Mouse (Mus musculus) neural tube, embryonic 13.5 days (tissue): Measurements from ENCODE around the gene Dnaaf5. TPM values are rescaled to one million over a fixed set of nuclear protein-coding genes. Genes with fewer than 3 reads are reported as not detected.

ENCODE experiments used
- ATAC-seq: fragments of 200-750 bp; cut with Nextera tagmentation; 2 replicates; pipeline ENCODE4 v1.8.0; 2017; ENCODE audit warnings: low read depth, mild to moderate bottlenecking, moderate TSS enrichment, moderate library complexity
- H3K27ac ChIP-seq: fragments of 300-500 bp; sonication (generic); replicated peaks from 2 replicates; pipeline ENCODE4 v1.5.1; 2015; ENCODE audit warnings: moderate library complexity, mild to moderate bottlenecking, inconsistent platforms
- H3K27me3 ChIP-seq: fragments of 300-500 bp; sonication (generic); 2 replicates; pipeline ENCODE4 v1.6.1; 2015; ENCODE audit warnings: mild to moderate bottlenecking, inconsistent platforms
- H3K36me3 ChIP-seq: fragments of 300-500 bp; sonication (generic); 2 replicates; pipeline ENCODE4 v1.6.1; 2015; ENCODE audit warnings: mild to moderate bottlenecking, inconsistent platforms
- H3K4me1 ChIP-seq: fragments of 300-500 bp; sonication (generic); replicated peaks from 2 replicates; pipeline ENCODE4 v1.6.1; 2015; ENCODE audit warnings: inconsistent platforms
- H3K4me2 ChIP-seq: fragments of 300-500 bp; sonication (generic); 2 replicates; pipeline ENCODE4 v1.6.1; 2015; ENCODE audit warnings: inconsistent platforms, mild to moderate bottlenecking, moderate library complexity
- H3K4me3 ChIP-seq: fragments of 300-500 bp; sonication (generic); 2 replicates; pipeline ENCODE4 v1.5.1; 2015; ENCODE audit warnings: mild to moderate bottlenecking, inconsistent platforms
- H3K9ac ChIP-seq: fragments of 300-500 bp; sonication (generic); 2 replicates; pipeline ENCODE4 v1.6.1; 2015; ENCODE audit warnings: moderate library complexity, mild to moderate bottlenecking, inconsistent platforms
- H3K9me3 ChIP-seq: fragments of 300-500 bp; sonication (generic); 2 replicates; pipeline ENCODE4 v1.6.1; 2016; ENCODE audit warnings: inconsistent platforms
- WGBS: fragments of 180-500 bp; shearing (Covaris S2); methylation state at CpG from one replicate; pipeline ENCODE4 v1.1.7; 2015; 5-methylcytosine and 5-hydroxymethylcytosine counted together
- polyA plus RNA-seq: library from polyadenylated mRNA; unstranded; fragments of >200 nt; fragmentation: Nextera tagmentation; extraction: Ambion mirVana; gene quantifications from 2 replicates; pipeline ENCODE4 v1.2.1, GENCODE M21; 2015

Dnaaf5 gene
- polyA plus RNA-seq, 1 experiment from 2014 or later = 4.6 TPM

- Histone ChIP-seq H3K9ac (no peak overlapping the region), H3K4me3 (no peak overlapping the region), H3K27ac (peak overlapping the region; percentile 84), H3K4me2 (no peak overlapping the region), H3K27me3 (no peaks in the 10 kb centered on the region), H3K36me3 (peaks cover 60% of the 10 kb centered on the region), H3K4me1 (peaks cover 26% of the 10 kb centered on the region), H3K9me3 (no peaks in the 10 kb centered on the region)
- WGBS = 15% methylated on average over 7 of the region's 10 CpGs
- peak; percentile 80 for ATAC-seq
These were observed 24.8 kb downstream of the Dnaaf5 start for GRCm38 (mm10) chr5:139174556-139175547.

- Histone ChIP-seq H3K9ac (no peak overlapping the region), H3K27ac (no peak overlapping the region), H3K4me1 (peaks cover 22% of the 10 kb centered on the region), H3K9me3 (no peaks in the 10 kb centered on the region), H3K27me3 (no peaks in the 10 kb centered on the region), H3K4me2 (no peak overlapping the region), H3K36me3 (peaks cover 66% of the 10 kb centered on the region), H3K4me3 (no peak overlapping the region)
- WGBS = 31% methylated on average over 11 of the region's 11 CpGs
- ATAC-seq = peak; percentile 71
These were observed 29.0 kb downstream of the Dnaaf5 start for GRCm38 (mm10) chr5:139178895-139179631.

GRCm38 (mm10) chr5:139183131-139183530 is 33.1 kb downstream of the Dnaaf5 start:
- H3K27me3 ChIP-seq = no peaks in the 10 kb centered on the region
- ATAC-seq = no peak
- WGBS = 86% methylated on average over 2 of the region's 2 CpGs
- no peaks in the 10 kb centered on the region for H3K9me3 ChIP-seq
- no peaks in the 10 kb centered on the region for H3K4me1 ChIP-seq
- H3K9ac ChIP-seq = no peak overlapping the region
- no peak overlapping the region for H3K27ac ChIP-seq
- H3K36me3 ChIP-seq = peaks cover 90% of the 10 kb centered on the region
- no peak overlapping the region for H3K4me3 ChIP-seq
- no peak overlapping the region for H3K4me2 ChIP-seq

GRCm38 (mm10) chr5:139183601-139184000 is 33.6 kb downstream of the Dnaaf5 start:
- Histone ChIP-seq H3K9me3 (no peaks in the 10 kb centered on the region), H3K36me3 (peaks cover 85% of the 10 kb centered on the region), H3K4me3 (no peak overlapping the region), H3K4me2 (no peak overlapping the region), H3K27me3 (no peaks in the 10 kb centered on the region), H3K27ac (no peak overlapping the region), H3K4me1 (no peaks in the 10 kb centered on the region), H3K9ac (no peak overlapping the region)
- WGBS = 94% methylated on average over 9 of the region's 9 CpGs
- ATAC-seq = no peak

- no peak for ATAC-seq
- no peak overlapping the region for H3K4me3 ChIP-seq
- 0 out of 2 replicates have a peak overlapping the region, but pooled peaks have one; percentile 24 for H3K27ac ChIP-seq
- peaks cover 79% of the 10 kb centered on the region for H3K36me3 ChIP-seq
- H3K9me3 ChIP-seq = no peaks in the 10 kb centered on the region
- 90% methylated on average over 4 of the region's 4 CpGs for WGBS
- H3K4me1 ChIP-seq = no peaks in the 10 kb centered on the region
- no peak overlapping the region for H3K4me2 ChIP-seq
- H3K27me3 ChIP-seq = no peaks in the 10 kb centered on the region
- no peak overlapping the region for H3K9ac ChIP-seq
These were observed 34.9 kb downstream of the Dnaaf5 start for GRCm38 (mm10) chr5:139184897-139185296.

GRCm38 (mm10) chr5:139189726-139190125 is 39.7 kb downstream of the Dnaaf5 start:
- H3K9ac ChIP-seq = no peak overlapping the region
- no peaks in the 10 kb centered on the region for H3K27me3 ChIP-seq
- no peak overlapping the region for H3K4me2 ChIP-seq
- peaks cover 32% of the 10 kb centered on the region for H3K36me3 ChIP-seq
- no peaks in the 10 kb centered on the region for H3K4me1 ChIP-seq
- no peak for ATAC-seq
- H3K4me3 ChIP-seq = no peak overlapping the region
- 95% methylated on average over 5 of the region's 5 CpGs for WGBS
- no peak overlapping the region for H3K27ac ChIP-seq
- no peaks in the 10 kb centered on the region for H3K9me3 ChIP-seq

GRCm38 (mm10) chr5:139190958-139191357 is 40.9 kb downstream of the Dnaaf5 start:
- Histone ChIP-seq H3K27ac (no peak overlapping the region), H3K36me3 (peaks cover 20% of the 10 kb centered on the region), H3K9me3 (no peaks in the 10 kb centered on the region), H3K4me2 (no peak overlapping the region), H3K4me3 (no peak overlapping the region), H3K9ac (no peak overlapping the region), H3K4me1 (no peaks in the 10 kb centered on the region), H3K27me3 (no peaks in the 10 kb centered on the region)
- ATAC-seq = no peak
- WGBS = 79% methylated on average over 5 of the region's 5 CpGs

- Histone ChIP-seq H3K4me2 (no peak overlapping the region), H3K27ac (no peak overlapping the region), H3K27me3 (no peaks in the 10 kb centered on the region), H3K9me3 (no peaks in the 10 kb centered on the region), H3K9ac (no peak overlapping the region), H3K4me3 (no peak overlapping the region), H3K4me1 (peaks cover 31% of the 10 kb centered on the region), H3K36me3 (no peaks in the 10 kb centered on the region)
- no peak for ATAC-seq
- WGBS = 89% methylated on average over 3 of the region's 3 CpGs
These were observed 48.8 kb downstream of the Dnaaf5 start for GRCm38 (mm10) chr5:139198779-139199178.

GRCm38 (mm10) chr5:139199636-139199994 is 49.6 kb downstream of the Dnaaf5 start:
- peak overlapping the region; percentile 89 for H3K9ac ChIP-seq
- ATAC-seq = no peak
- H3K4me2 ChIP-seq = peak overlapping the region; percentile 87
- peaks cover 37% of the 10 kb centered on the region for H3K4me1 ChIP-seq
- no peaks in the 10 kb centered on the region for H3K36me3 ChIP-seq
- peak overlapping the region; percentile 84 for H3K4me3 ChIP-seq
- peak overlapping the region; percentile 91 for H3K27ac ChIP-seq
- H3K27me3 ChIP-seq = no peaks in the 10 kb centered on the region
- H3K9me3 ChIP-seq = no peaks in the 10 kb centered on the region
- WGBS = 36% methylated on average over 2 of the region's 2 CpGs

GRCm38 (mm10) chr5:139199995-139200769 is 50.2 kb downstream of the Dnaaf5 start, which contains the start of gene Sun1:
Gene Sun1 (plus strand): TSS chr5:139200637.
- peak; percentile 99 for ATAC-seq
- peak within 1 kb of the TSS; percentile 84 for H3K4me3 ChIP-seq
- no peaks in the 10 kb centered on the region for H3K36me3 ChIP-seq
- peak within 1 kb of the TSS; percentile 89 for H3K9ac ChIP-seq
- H3K4me2 ChIP-seq = peak within 1 kb of the TSS; percentile 87
- peak within 1 kb of the TSS; percentile 91 for H3K27ac ChIP-seq
- WGBS = 1% methylated on average over 64 of the region's 64 CpGs
- peaks cover 42% of the 10 kb centered on the region for H3K4me1 ChIP-seq
- no peaks in the 10 kb centered on the region for H3K27me3 ChIP-seq
- no peaks in the 10 kb centered on the region for H3K9me3 ChIP-seq

- peak overlapping the region; percentile 84 for H3K4me3 ChIP-seq
- 1% methylated on average over 55 of the region's 57 CpGs for WGBS
- H3K27me3 ChIP-seq = no peaks in the 10 kb centered on the region
- peak overlapping the region; percentile 89 for H3K9ac ChIP-seq
- H3K27ac ChIP-seq = peak overlapping the region; percentile 68
- H3K9me3 ChIP-seq = no peaks in the 10 kb centered on the region
- peak; percentile 68 for ATAC-seq
- peak overlapping the region; percentile 87 for H3K4me2 ChIP-seq
- no peaks in the 10 kb centered on the region for H3K36me3 ChIP-seq
- H3K4me1 ChIP-seq = peaks cover 45% of the 10 kb centered on the region
These were observed 50.9 kb downstream of the Dnaaf5 start for GRCm38 (mm10) chr5:139200770-139201569.
